8 mouse cellular contexts compared by ENCODE assay signal in genomic region chr5:143314730-143315513, GRCm38 (mm10). TPM values are rescaled to one million over a fixed set of nuclear protein-coding genes. Genes with fewer than 3 reads are reported as not detected.
DNase-seq lines count a peak whose midpoint lies in the region; ATAC-seq and TF ChIP-seq lines count a peak whose summit lies in the region.

TSS of gene E130309D02Rik (minus strand) at chr5:143315360.

- H3K36me3 ChIP-seq in heart, embryonic 14.5 days (ENCODE audit: control insufficient read depth, insufficient read depth, low read length): peaks cover 78% of the 10 kb centered on the region
- peaks cover 20% of the 10 kb centered on the region for H3K36me3 ChIP-seq in liver, embryonic 14.5 days (replicated peaks; ENCODE audit: control insufficient read depth, insufficient read depth, low read depth)
- peaks cover 15% of the 10 kb centered on the region for H3K36me3 ChIP-seq in neural tube, embryonic 11.5 days (ENCODE audit: control insufficient read depth, insufficient read depth, low read length)
- H3K36me3 ChIP-seq in stomach, postnatal 0 days (ENCODE audit: control insufficient read depth, insufficient read depth, low read length): peaks cover 16% of the 10 kb centered on the region

- ATAC-seq in heart, embryonic 14.5 days (ENCODE audit: insufficient number of reproducible peaks, insufficient read depth, low FRiP score, low read depth): peak; percentile 76
- ATAC-seq in liver, embryonic 14.5 days (ENCODE audit: insufficient read depth): peak; percentile 87
- peak; percentile 86 for ATAC-seq in neural tube, embryonic 11.5 days (ENCODE audit: insufficient read depth, low FRiP score, low TSS enrichment)
- peak; percentile 85 for ATAC-seq in stomach, postnatal 0 days (ENCODE audit: low FRiP score, low TSS enrichment)

- peak; percentile 77 for TF ChIP-seq CTCF in liver, embryonic 14.5 days (IDR thresholded peaks at IDR 0.05; ENCODE audit: low read depth)
- TF ChIP-seq CTCF in stomach, postnatal 0 days (IDR thresholded peaks at IDR 0.05; ENCODE audit: low read depth): peak; percentile 79

- H3K4me3 ChIP-seq in brown adipose tissue, adult 24 weeks (ENCODE audit: insufficient read depth, low read depth, low read length): peak within 1 kb of the TSS; percentile 93
- H3K4me3 ChIP-seq in heart, embryonic 14.5 days (ENCODE audit: control insufficient read depth in 1 of 2, insufficient read depth in 1 of 2, low read depth in 1 of 2, low read length in 2 of 2): peak within 1 kb of the TSS; percentile 61 to 84
- peak within 1 kb of the TSS; percentile 75 to 92 for H3K4me3 ChIP-seq in liver, embryonic 14.5 days (ENCODE audit: insufficient read depth in 1 of 2, low read depth in 2 of 2, low read length in 2 of 2)
- H3K4me3 ChIP-seq in neural tube, embryonic 11.5 days (ENCODE audit: low read depth, low read length): peak within 1 kb of the TSS; percentile 86
- peak within 1 kb of the TSS; percentile 95 for H3K4me3 ChIP-seq in stomach, postnatal 0 days (ENCODE audit: low read depth, low read length)

- DNase-seq in CD4-positive, CD25-positive, alpha-beta regulatory T cell, adult 2 months (ENCODE audit: low read depth, low spot score): peak; percentile 95
- peak; percentile 39 for DNase-seq in fibroblast of lung, adult 2 months (ENCODE audit: low read depth)
- DNase-seq in kidney, postnatal 25 days: peak; percentile 90 to 92
- DNase-seq in liver, embryonic 14.5 days (ENCODE audit: low read depth in 3 of 3, low spot score in 3 of 3): peak; percentile 65 to 72 (median 72)
- DNase-seq in neural tube, embryonic 11.5 days (ENCODE audit: low spot score): peak; percentile 91
- DNase-seq in stomach, postnatal 0 days (ENCODE audit: low spot score): peak; percentile 92

- no peaks in the 10 kb centered on the region for H3K27me3 ChIP-seq in heart, embryonic 14.5 days (ENCODE audit: control insufficient read depth, insufficient read depth, low read length)
- H3K27me3 ChIP-seq in liver, embryonic 14.5 days (ENCODE audit: control insufficient read depth, insufficient read depth, low read length): no peaks in the 10 kb centered on the region
- H3K27me3 ChIP-seq in neural tube, embryonic 11.5 days (ENCODE audit: control insufficient read depth, insufficient read depth, low read length): no peaks in the 10 kb centered on the region
- H3K27me3 ChIP-seq in stomach, postnatal 0 days (ENCODE audit: control insufficient read depth, insufficient read depth, low read length): no peaks in the 10 kb centered on the region

- peak within 1 kb of the TSS; percentile 94 for H3K4me2 ChIP-seq in heart, embryonic 14.5 days (ENCODE audit: low read length)
- H3K4me2 ChIP-seq in liver, embryonic 14.5 days (ENCODE audit: low read depth): peak within 1 kb of the TSS; percentile 89
- peak within 1 kb of the TSS; percentile 84 for H3K4me2 ChIP-seq in neural tube, embryonic 11.5 days (ENCODE audit: low read depth)
- peak within 1 kb of the TSS; percentile 80 for H3K4me2 ChIP-seq in stomach, postnatal 0 days (replicated peaks; ENCODE audit: low read depth)

- no peak for TF ChIP-seq EP300 in liver, embryonic 14.5 days (IDR thresholded peaks at IDR 0.05; ENCODE audit: low read depth)
- TF ChIP-seq EP300 in stomach, postnatal 0 days (optimal IDR thresholded peaks at IDR 0.05): no peak

- WGBS in heart, embryonic 14.5 days: under 1% methylated on average over 94 of the region's 101 CpGs
- under 1% methylated on average over 97 of the region's 101 CpGs for WGBS in liver, embryonic 14.5 days (ENCODE audit: insufficient replicate concordance)
- WGBS in neural tube, embryonic 11.5 days: under 1% methylated on average over 96 of the region's 101 CpGs
- WGBS in stomach, postnatal 0 days: under 1% methylated on average over 98 of the region's 101 CpGs

- no peaks in the 10 kb centered on the region for H3K9me3 ChIP-seq in heart, embryonic 14.5 days (ENCODE audit: control insufficient read depth, low read length)
- no peaks in the 10 kb centered on the region for H3K9me3 ChIP-seq in liver, embryonic 14.5 days (ENCODE audit: control insufficient read depth, low read length)
- H3K9me3 ChIP-seq in neural tube, embryonic 11.5 days (ENCODE audit: control insufficient read depth, low read length): no peaks in the 10 kb centered on the region
- no peaks in the 10 kb centered on the region for H3K9me3 ChIP-seq in stomach, postnatal 0 days (ENCODE audit: control insufficient read depth, low read length)

- peak within 1 kb of the TSS; percentile 91 for H3K9ac ChIP-seq in heart, embryonic 14.5 days (ENCODE audit: low read length)
- peak within 1 kb of the TSS; percentile 74 for H3K9ac ChIP-seq in liver, embryonic 14.5 days (replicated peaks)
- peak within 1 kb of the TSS; percentile 96 for H3K9ac ChIP-seq in neural tube, embryonic 11.5 days (ENCODE audit: low read length)
- H3K9ac ChIP-seq in stomach, postnatal 0 days (ENCODE audit: low read length): peak within 1 kb of the TSS; percentile 94

- no peaks in the 10 kb centered on the region; the same call in 1 of the 2 replicates for H3K4me1 ChIP-seq in brown adipose tissue, adult 24 weeks (ENCODE audit: control insufficient read depth, insufficient read depth, insufficient read length, low read length)
- peaks cover 6 to 14% of the 10 kb centered on the region in 2 experiments for H3K4me1 ChIP-seq in heart, embryonic 14.5 days (ENCODE audit: control insufficient read depth in 2 of 2, insufficient read depth in 2 of 2, low read length in 2 of 2)
- peaks cover 3 to 13% of the 10 kb centered on the region in 2 experiments; a peak in 3 of 4 replicates for H3K4me1 ChIP-seq in liver, embryonic 14.5 days (replicated peaks; ENCODE audit: control insufficient read depth in 2 of 2, insufficient read depth in 2 of 2, low read length in 1 of 2)
- peaks cover 6% of the 10 kb centered on the region for H3K4me1 ChIP-seq in neural tube, embryonic 11.5 days (ENCODE audit: control insufficient read depth, insufficient read depth, low read length)
- peaks cover 6% of the 10 kb centered on the region for H3K4me1 ChIP-seq in stomach, postnatal 0 days (replicated peaks; ENCODE audit: control insufficient read depth, insufficient read depth)

- peak within 1 kb of the TSS; percentile 88 for H3K27ac ChIP-seq in brown adipose tissue, adult 24 weeks (replicated peaks; ENCODE audit: low read depth, low read length)
- H3K27ac ChIP-seq in heart, embryonic 14.5 days (replicated peaks in 1 of 2; ENCODE audit: control insufficient read depth in 1 of 2, insufficient read depth in 1 of 2, low read depth in 2 of 2, low read length in 2 of 2): peak within 1 kb of the TSS; percentile 64 to 92
- peak within 1 kb of the TSS; percentile 30 for H3K27ac ChIP-seq in liver, embryonic 14.5 days
- H3K27ac ChIP-seq in neural tube, embryonic 11.5 days (ENCODE audit: low read depth, low read length): peak within 1 kb of the TSS; percentile 96
- peak within 1 kb of the TSS; percentile 90 for H3K27ac ChIP-seq in stomach, postnatal 0 days (replicated peaks)

RNA-seq across cellular contexts. Expression of gene E130309D02Rik, which starts in this region (rescaled TPM):
- polyA plus RNA-seq in brown adipose tissue, adult 24 weeks (2012; ENCODE audit: insufficient read depth, insufficient read length, missing spikeins): 11.5 and 14.1 TPM in 2 replicates
- polyA plus RNA-seq in heart, embryonic 14.5 days (2014; fragmentation: Nextera tagmentation; extraction: Ambion mirVana): 17.7 and 18.4 TPM in 2 replicates
- polyA plus RNA-seq in liver, embryonic 14.5 days (2012; rRNA removed): 12.7 and 14.1 TPM in 2 replicates
- polyA plus RNA-seq in liver, embryonic 14.5 days (2014; fragmentation: Nextera tagmentation; extraction: Ambion mirVana): 13.7 and 17.2 TPM in 2 replicates
- polyA plus RNA-seq in neural tube, embryonic 11.5 days (2014; fragmentation: Nextera tagmentation; extraction: Ambion mirVana): 56.5 and 57.3 TPM in 2 replicates
- polyA plus RNA-seq in stomach, postnatal 0 days (2015; fragmentation: Nextera tagmentation; extraction: Ambion mirVana): 15.7 and 18.5 TPM in 2 replicates

Comparison
In these comparisons a context has a peak if more than half of its experiments do, and no peak if none do; other contexts are left out.
1. Peak in every context shown above with its lines: DNase-seq, ATAC-seq, H3K4me3 ChIP-seq and H3K27ac ChIP-seq.
2. DNase-seq: peak in every context shown above with its lines; median percentile 95 in CD4-positive, CD25-positive, alpha-beta regulatory T cell, adult 2 months; 92 in stomach, postnatal 0 days; 91 in kidney, postnatal 25 days; 91 in neural tube, embryonic 11.5 days; 72 in liver, embryonic 14.5 days; 39 in fibroblast of lung, adult 2 months.
3. H3K27ac ChIP-seq: peak in every context shown above with its lines; median percentile 96 in neural tube, embryonic 11.5 days; 90 in stomach, postnatal 0 days; 88 in brown adipose tissue, adult 24 weeks; 78 in heart, embryonic 14.5 days; 30 in liver, embryonic 14.5 days.